Mouse (Mus musculus): ENCODE results near the gene Appbp2.

DNA sequence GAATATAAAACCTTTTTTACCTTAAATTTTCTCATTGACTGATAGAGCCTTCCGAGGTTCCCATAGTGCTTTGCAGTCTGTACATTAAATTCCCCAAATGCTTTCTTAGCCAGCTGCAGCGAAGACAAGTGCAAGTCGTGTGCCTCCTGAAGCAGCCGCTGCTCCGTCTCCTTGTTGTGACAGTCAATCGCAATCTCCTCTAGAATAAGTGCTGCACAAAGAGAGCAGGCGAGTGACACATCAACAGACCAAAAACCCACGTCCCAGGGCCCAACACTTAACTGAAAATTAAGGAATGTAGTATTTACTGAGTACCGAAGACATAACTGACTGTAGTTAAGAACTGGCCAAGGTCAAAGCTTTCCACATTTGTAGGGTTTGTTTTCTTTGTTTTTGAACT lies 38.9 kb downstream of the Appbp2 start:
- TF ChIP-seq CTCF (IDR thresholded peaks at IDR 0.05; ENCODE audit: control insufficient read depth, insufficient read depth, insufficient replicate concordance, low read depth, low read length): no peak
- TF ChIP-seq POLR2A (IDR thresholded peaks at IDR 0.05; ENCODE audit: control insufficient read depth, low read depth, low read length): no peak

Measured in testis, adult 2 months (tissue).